Mouse (Mus musculus) activated CD4-positive, CD25-positive, alpha-beta regulatory T cell, adult 4 months (primary cell): ENCODE measurements around the gene Mrgpra4. TPM values are rescaled to one million over a fixed set of nuclear protein-coding genes. Genes with fewer than 3 reads are reported as not detected.

Source experiments
- ATAC-seq: one replicate; pipeline ENCODE4 v1.8.0; 2017
- polyA plus RNA-seq, 2 experiments: library from polyadenylated mRNA; unstranded; fragments of 100-300 nt; shearing (Covaris generic); gene quantifications; one replicate each; pipeline ENCODE4 v1.2.1; 2017

Mrgpra4 gene
- not detected for polyA plus RNA-seq

DNA sequence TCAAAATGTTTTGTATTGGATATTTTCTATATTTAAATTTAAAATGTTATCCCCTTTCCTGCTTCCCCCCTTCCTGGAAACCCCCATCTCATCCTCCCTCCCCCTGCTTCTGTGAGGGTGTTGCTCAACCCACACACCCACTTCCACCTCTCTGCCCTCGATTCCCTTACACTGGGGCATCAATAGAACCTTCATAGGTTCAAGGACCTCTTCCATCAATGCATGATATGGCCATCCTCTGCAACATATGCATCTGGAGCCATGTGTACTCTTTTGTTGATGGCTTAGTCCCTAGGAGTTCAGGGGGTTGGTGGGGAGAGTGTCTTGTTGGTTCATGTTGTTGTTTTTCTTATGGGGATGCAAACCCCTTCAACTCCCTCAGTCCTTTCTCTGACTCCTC is at the start of gene Mrgpra4:
Gene Mrgpra4, minus strand, starts transcription at position 101 of the 400 bp plus-strand sequence.
- ATAC-seq: no peak

GRCm38 (mm10) chr7:48027497-48027896 is 45.6 kb upstream of the Mrgpra4 start, which contains the start of gene Mrgprx1:
Gene Mrgprx1, minus strand, starts transcription at chr7:48027597.
- ATAC-seq: no peak

DNA sequence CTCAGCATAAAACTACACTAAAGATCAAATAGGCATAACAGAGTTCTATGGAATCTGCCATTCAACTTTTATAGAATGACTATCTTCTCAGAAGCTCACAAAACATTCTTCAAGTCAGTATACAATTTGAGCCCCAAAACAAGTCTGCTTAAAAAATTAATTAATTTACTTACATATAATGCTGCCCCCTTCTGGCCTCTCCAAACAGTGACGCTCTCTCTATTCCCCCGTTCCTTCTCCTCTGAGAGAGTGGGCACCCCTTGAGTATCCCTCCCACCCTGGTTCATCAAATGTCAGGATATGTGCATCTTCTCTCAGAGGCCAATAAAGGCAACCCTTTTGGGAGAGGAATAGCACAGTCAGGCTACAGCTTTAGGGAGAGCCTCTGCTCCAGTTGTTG is 36.0 kb upstream of the Mrgpra4 start:
- ATAC-seq: no peak

DNA sequence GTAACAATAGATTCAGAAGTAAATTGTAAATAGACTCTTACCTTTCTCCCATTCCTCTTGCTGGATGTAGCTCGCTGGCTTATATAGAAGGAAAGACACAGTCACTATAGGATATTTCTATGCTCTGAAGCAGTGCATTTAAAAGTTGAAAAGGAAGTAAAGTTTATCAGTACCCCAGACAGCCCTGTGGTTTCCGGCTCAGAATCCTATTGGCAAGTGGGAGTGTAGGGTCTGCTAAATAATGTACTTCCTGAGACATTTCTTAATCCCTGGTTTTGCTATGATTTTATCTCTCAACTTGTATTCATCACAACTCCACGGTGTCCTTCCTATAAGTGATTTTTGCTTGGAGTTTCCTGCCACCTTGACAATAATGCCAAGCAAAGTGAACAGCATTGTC is 13.8 kb upstream of the Mrgpra4 start:
- no peak for ATAC-seq

DNA sequence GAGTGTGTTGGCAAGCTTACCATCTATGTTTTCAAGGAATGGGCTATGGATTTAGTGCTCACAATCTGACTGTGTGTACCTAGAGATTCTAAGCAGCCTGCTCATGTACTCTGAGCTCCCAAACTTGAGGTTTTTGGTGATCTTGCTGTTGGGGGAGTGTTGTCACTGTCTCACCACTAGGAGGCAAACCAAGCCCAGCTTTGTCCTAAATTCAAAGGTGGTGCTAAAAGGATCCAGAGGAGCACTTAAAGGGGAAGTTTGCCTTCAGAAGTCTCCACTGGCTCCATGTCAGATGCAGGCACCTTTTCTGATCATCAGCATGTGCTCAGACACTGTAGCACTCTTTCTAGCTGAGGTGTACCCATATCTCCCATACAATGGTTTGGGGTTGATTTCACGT is 4.9 kb upstream of the Mrgpra4 start:
- ATAC-seq: no peak

Other genes with a start within 250 kb of the Mrgpra4 start
- not detected for gene Mrgprx1, start 45.5 kb upstream of the Mrgpra4 start, polyA plus RNA-seq
- not detected for gene Mrgprb5, start 186.9 kb upstream of the Mrgpra4 start, polyA plus RNA-seq
- gene Mrgprb4, start 217.2 kb upstream of the Mrgpra4 start, polyA plus RNA-seq: not detected